Mouse (Mus musculus): ENCODE measurements around the gene Snapc4.

GRCm38 (mm10) chr2:26403306-26403705 lies 22.9 kb upstream of the Snapc4 start:
- no peak for TF ChIP-seq MAFK (IDR thresholded peaks at IDR 0.05; ENCODE audit: insufficient replicate concordance, low read length)
- no peak for TF ChIP-seq ZNF384 (IDR thresholded peaks at IDR 0.05; ENCODE audit: low read depth, low read length)
- no peak for TF ChIP-seq CTCF (conservative IDR thresholded peaks at IDR 0.05 in 1 of 2, IDR thresholded peaks at IDR 0.05 in 1 of 2; ENCODE audit: low read depth in 2 of 2, low read length in 2 of 2)
- no peak for TF ChIP-seq POLR2A (IDR thresholded peaks at IDR 0.05; ENCODE audit: low read depth, low read length)
- no peak for TF ChIP-seq ZC3H11A (IDR thresholded peaks at IDR 0.05; ENCODE audit: low read depth, low read length)
- TF ChIP-seq MAX (IDR thresholded peaks at IDR 0.05; ENCODE audit: low read length): no peak
- TF ChIP-seq JUND (conservative IDR thresholded peaks at IDR 0.05; ENCODE audit: low read depth, low read length): no peak
- no peak for TF ChIP-seq ZMIZ1 (IDR thresholded peaks at IDR 0.05; ENCODE audit: low read depth, low read length)
- TF ChIP-seq POLR2AphosphoS2 (IDR thresholded peaks at IDR 0.05; ENCODE audit: low read depth, low read length): no peak
- TF ChIP-seq ETS1 (conservative IDR thresholded peaks at IDR 0.05; ENCODE audit: low read depth, low read length): no peak
